15 mouse cellular contexts compared by ENCODE assay signal in the genomic region with DNA sequence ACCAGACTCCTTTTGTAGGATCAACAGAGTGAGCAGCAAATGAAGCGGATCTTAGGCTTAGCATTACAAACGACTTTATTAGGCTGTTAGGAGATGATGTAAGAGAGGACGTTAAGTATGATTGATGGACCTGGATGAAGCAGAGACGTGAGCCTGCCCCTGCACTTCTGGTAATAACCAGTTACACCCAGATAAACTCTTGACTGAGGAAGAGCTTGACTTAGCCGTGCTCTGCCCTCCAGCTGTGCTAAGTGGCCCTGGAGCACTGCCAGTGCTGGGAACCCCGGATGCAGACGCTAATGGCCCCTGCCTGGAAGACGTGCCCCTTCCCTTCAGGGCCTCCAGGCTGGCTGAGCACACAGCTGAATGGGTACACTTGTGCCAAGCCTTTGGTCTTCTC. TPM values are rescaled to one million over a fixed set of nuclear protein-coding genes. Genes with fewer than 3 reads are reported as not detected.
DNase-seq lines count a peak whose midpoint lies in the region; ATAC-seq and TF ChIP-seq lines count a peak whose summit lies in the region.
"Had no signal": no experiment of that assay in that cellular context is flagged by ENCODE, and none has a peak within 500 bp of the region (broad histone marks: within the 10 kb centered on the region; RNA-seq: fewer than 3 reads in every experiment).

No protein-coding gene starts in this region.

- no peaks in the 10 kb centered on the region for H3K36me3 ChIP-seq in kidney, adult 2 months (ENCODE audit: control insufficient read depth, insufficient read depth, low read length)
- H3K36me3 ChIP-seq: embryonic facial prominence, embryonic 13.5 days; hindbrain, embryonic 15.5 days; liver, embryonic 12.5 days had no signal

- ATAC-seq in megakaryocyte, adult 5-6 weeks (ENCODE audit: poor library complexity, severe bottlenecking): no peak
- ATAC-seq: forebrain, embryonic 13.5 days; liver, embryonic 12.5 days had no signal

- H3K4me1 ChIP-seq in kidney, adult 2 months (ENCODE audit: control insufficient read depth, insufficient read depth, low read length): no peaks in the 10 kb centered on the region
- H3K4me1 ChIP-seq: hindbrain, embryonic 15.5 days; liver, embryonic 12.5 days had no signal

- H3K4me3 ChIP-seq in kidney, adult 2 months (ENCODE audit: insufficient read depth, low read depth, low read length): no peak overlapping the region
- H3K4me3 ChIP-seq: embryonic facial prominence, embryonic 13.5 days; forebrain, embryonic 13.5 days; gastrocnemius, adult 2 months; hindbrain, embryonic 15.5 days; liver, embryonic 12.5 days had no signal

- H3K27ac ChIP-seq in kidney, adult 2 months (ENCODE audit: insufficient read depth, low read depth, low read length): no peak overlapping the region
- H3K27ac ChIP-seq: embryonic facial prominence, embryonic 13.5 days; forebrain, embryonic 13.5 days; gastrocnemius, adult 2 months; hindbrain, embryonic 15.5 days; liver, embryonic 12.5 days had no signal

- WGBS in kidney, adult 2 months: 12% methylated on average over 8 of the region's 8 CpGs

- no peaks in the 10 kb centered on the region for H3K27me3 ChIP-seq in kidney, adult 2 months (replicated peaks; ENCODE audit: control insufficient read depth, insufficient read depth, low read length)
- H3K27me3 ChIP-seq: embryonic facial prominence, embryonic 13.5 days; forebrain, embryonic 13.5 days; hindbrain, embryonic 15.5 days had no signal

- peak; percentile 11 for DNase-seq in adrenal gland, adult 2 months
- no peak for DNase-seq in adrenal gland, adult 18-20 months (ENCODE audit: low spot score in 2 of 2)
- peak; percentile 6 for DNase-seq in kidney, adult 2 months
- no peak for DNase-seq in kidney, adult 8-10 months
- peak; percentile 70 for DNase-seq in MN1 (ENCODE audit: low spot score)
- peak; percentile 38 for DNase-seq in retina, adult 2 months (ENCODE audit: low read depth, low spot score)
- DNase-seq in layer of hippocampus, postnatal 10 days (ENCODE audit: low spot score in 2 of 2): no peak
- DNase-seq: cerebellum, adult 2 months; gastrocnemius, adult 2 months; layer of hippocampus, adult 9-11 months had no signal

- TF ChIP-seq POLR2A in kidney, adult 2 months (IDR thresholded peaks at IDR 0.05; ENCODE audit: low read depth, low read length): no peak

- TF ChIP-seq CTCF in kidney, adult 2 months (conservative IDR thresholded peaks at IDR 0.05; ENCODE audit: insufficient read depth, insufficient read length, low read depth, low read length): no peak

RNA-seq across cellular contexts. Expression of gene C2cd4b, which starts 19.3 kb away (rescaled TPM):
- total RNA-seq in adrenal gland, adult 2 months (2021): 1 to 10 TPM; 1.4 to 1.7 TPM
- 2.9 and 3.3 TPM in 2 replicates for polyA plus RNA-seq in adrenal gland, adult 2 months (2012; rRNA removed)
- total RNA-seq in adrenal gland, adult 18-20 months (2021): 1 to 10 TPM; 1.5 to 1.7 TPM
- not detected in 2 replicates for polyA plus RNA-seq in kidney, adult 2 months (2012; rRNA removed)
- not detected in 2 replicates for total RNA-seq in megakaryocyte, adult 5-6 weeks (2015)
- not detected in 2 replicates for total RNA-seq in megakaryocyte, adult 5-6 weeks (2017)
- total RNA-seq in layer of hippocampus, postnatal 10 days (2021): 1 to 10 TPM; 2.0 to 2.3 TPM
- total RNA-seq: gastrocnemius, adult 2 months had no signal

RNA-seq across cellular contexts. Expression of gene C2cd4a, which starts 53.6 kb away (rescaled TPM):
- total RNA-seq in adrenal gland, adult 2 months (2021): not detected
- 2.0 and 3.2 TPM in 2 replicates for polyA plus RNA-seq in adrenal gland, adult 2 months (2012; rRNA removed)
- total RNA-seq in adrenal gland, adult 18-20 months (2021): not detected
- 0.33 and 0.41 TPM in 2 replicates for polyA plus RNA-seq in kidney, adult 2 months (2012; rRNA removed)
- not detected in 2 replicates for total RNA-seq in megakaryocyte, adult 5-6 weeks (2015)
- total RNA-seq in megakaryocyte, adult 5-6 weeks (2017): not detected in 2 replicates
- total RNA-seq in layer of hippocampus, postnatal 10 days (2021): 1 to 10 TPM in 1 of 2 experiments, under 1 TPM in 1; 0.96 to 1.2 TPM
- total RNA-seq: gastrocnemius, adult 2 months had no signal
- polyA plus RNA-seq: forebrain, embryonic 13.5 days had no signal

Comparison
In these comparisons a context has a peak if more than half of its experiments do, and no peak if none do; other contexts are left out.
1. DNase-seq: peak in adrenal gland, adult 2 months (single experiment), kidney, adult 2 months (single experiment), MN1 (single experiment) and retina, adult 2 months (single experiment); none in adrenal gland, adult 18-20 months (0 of 2), kidney, adult 8-10 months (0 of 2) and layer of hippocampus, postnatal 10 days (0 of 2).